Mouse (Mus musculus) adipocyte (in vitro differentiated cells): ENCODE data around the gene Atraid.
"Not testable (repeated sequence)": the region's sequence is repeated elsewhere in the genome, so short reads cannot be mapped to it uniquely, and the experiment has no call there.

Experiments
- DNase-seq: peaks from one replicate; pipeline ENCODE4 v3.0.0-alpha.2; 2016; ENCODE audit warnings: low spot score

Atraid gene

GRCm38 (mm10) chr5:31047848-31048762 lies at the start of gene Atraid:
Gene Atraid, plus strand, starts transcription at chr5:31048312.
- DNase-seq, result peak; percentile 99

GRCm38 (mm10) chr5:30999324-30999723 lies 48.8 kb upstream of the Atraid start:
- DNase-seq, result no peak

- peak; percentile 55 for DNase-seq
These were observed 48.0 kb upstream of the Atraid start for GRCm38 (mm10) chr5:31000122-31000521.

GRCm38 (mm10) chr5:31000993-31001392 lies 47.1 kb upstream of the Atraid start:
- DNase-seq, result no peak

GRCm38 (mm10) chr5:31001560-31001959 lies 46.6 kb upstream of the Atraid start:
- DNase-seq, result no peak

- DNase-seq, result peak; percentile 97
These were observed 43.9 kb upstream of the Atraid start for GRCm38 (mm10) chr5:31004184-31004583.

- DNase-seq, result no peak
These were observed 35.4 kb upstream of the Atraid start for GRCm38 (mm10) chr5:31012737-31013136.

- DNase-seq, result no peak
These were observed 32.2 kb upstream of the Atraid start for GRCm38 (mm10) chr5:31015913-31016312.

GRCm38 (mm10) chr5:31021790-31022189 lies 26.3 kb upstream of the Atraid start:
- not testable (repeated sequence) for DNase-seq

GRCm38 (mm10) chr5:31022690-31023089 lies 25.4 kb upstream of the Atraid start:
- DNase-seq, result peak; percentile 81

- no peak for DNase-seq
These were observed 24.9 kb upstream of the Atraid start for GRCm38 (mm10) chr5:31023254-31023653.

GRCm38 (mm10) chr5:31024641-31025040 lies 23.5 kb upstream of the Atraid start:
- DNase-seq, result peak; percentile 99

- DNase-seq, result no peak
These were observed 17.2 kb upstream of the Atraid start for GRCm38 (mm10) chr5:31030926-31031325.

GRCm38 (mm10) chr5:31031508-31031907 lies 16.6 kb upstream of the Atraid start:
- no peak for DNase-seq

- peak; percentile 96 for DNase-seq
These were observed 13.4 kb upstream of the Atraid start for GRCm38 (mm10) chr5:31034669-31035068.

- DNase-seq, result not testable (repeated sequence)
These were observed 11.6 kb upstream of the Atraid start for GRCm38 (mm10) chr5:31036556-31036955.

GRCm38 (mm10) chr5:31038171-31038845 lies 9.8 kb upstream of the Atraid start:
- no peak for DNase-seq

- peak; percentile 66 for DNase-seq
These were observed 1.7 kb upstream of the Atraid start for GRCm38 (mm10) chr5:31046416-31046815.

- DNase-seq, result peak; percentile 38
These were observed 1.0 kb upstream of the Atraid start for GRCm38 (mm10) chr5:31047074-31047473.

- DNase-seq, result peak; percentile 91
These were observed 890 bp downstream of the Atraid start, which contains the start of gene Slc5a6 for GRCm38 (mm10) chr5:31048763-31049641. Gene Slc5a6, minus strand, starts transcription at chr5:31048924.

- DNase-seq, result no peak
These were observed 2.3 kb downstream of the Atraid start for GRCm38 (mm10) chr5:31050427-31050826.

GRCm38 (mm10) chr5:31053728-31054127 lies 5.6 kb downstream of the Atraid start:
- not testable (repeated sequence) for DNase-seq
